Mouse (Mus musculus): ENCODE results near the gene Mrgpre. TPM values are rescaled to one million over a fixed set of nuclear protein-coding genes. Genes with fewer than 3 reads are reported as not detected.

Mrgpre gene
- polyA plus RNA-seq, 1 experiment from 2014 or later: 1.4 TPM

DNA sequence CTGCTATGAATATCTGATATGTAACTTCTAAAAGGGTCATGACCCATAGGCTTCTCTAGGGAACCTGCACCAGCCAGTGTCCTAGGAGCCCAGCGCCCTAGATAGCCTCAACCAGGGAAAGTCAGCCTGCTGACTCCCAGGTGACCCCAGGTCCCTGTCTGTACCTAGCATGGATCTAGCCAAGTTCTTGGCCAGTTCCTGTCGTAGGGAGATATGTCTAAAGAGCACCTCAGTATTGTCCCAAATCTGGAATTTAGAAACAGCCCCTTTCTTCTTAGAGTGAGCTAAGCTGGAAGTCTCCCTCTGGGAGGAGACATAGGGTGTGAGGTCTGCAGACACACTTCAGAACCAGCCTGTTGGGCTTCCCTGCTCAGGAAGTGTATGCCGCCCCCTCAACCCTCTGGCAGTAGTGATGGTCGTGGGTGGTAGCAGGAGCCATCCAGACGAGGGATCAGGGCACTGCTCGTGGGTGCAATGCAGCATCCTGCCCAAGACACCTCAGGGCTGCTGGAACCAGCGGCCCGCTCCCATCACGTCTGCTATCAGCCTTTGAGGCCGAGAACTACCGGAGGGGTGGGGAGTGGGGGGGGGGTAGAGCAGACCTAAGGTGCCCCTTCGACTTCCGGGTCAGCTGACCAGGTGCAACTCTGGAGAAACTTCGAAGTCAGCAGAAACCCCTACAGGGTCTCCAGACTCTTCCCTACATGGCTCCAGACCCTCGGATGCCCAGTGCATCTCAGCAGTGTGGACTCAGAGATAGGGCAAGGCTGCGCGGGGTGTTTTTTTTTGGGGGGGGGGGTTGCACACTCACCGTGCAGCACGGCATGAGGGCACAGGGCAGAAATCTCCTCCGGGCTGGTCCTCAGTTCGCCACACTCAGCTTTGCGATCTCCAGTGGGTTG, 27.9 kb downstream of the Mrgpre start, which contains the start of gene Osbpl5:
TSS of gene Osbpl5 (minus strand) at position 861 of the 902 bp plus-strand sequence.
- Histone ChIP-seq H3K9me3 (replicated peaks; ENCODE audit: control insufficient read depth, low read length) (no peaks in the 10 kb centered on the region), H3K9ac (replicated peaks; ENCODE audit: low read length) (peak within 1 kb of the TSS; percentile 47), H3K4me3 (ENCODE audit: low read depth, low read length) (peak within 1 kb of the TSS; percentile 29), H3K4me2 (ENCODE audit: low read depth, low read length) (peak within 1 kb of the TSS; percentile 70), H3K27ac (replicated peaks; ENCODE audit: low read depth, low read length) (no peak within 1 kb of the TSS), H3K4me1 (ENCODE audit: control insufficient read depth, insufficient read depth, low read length) (no peaks in the 10 kb centered on the region; the same call in 1 of the 2 replicates), H3K36me3 (replicated peaks; ENCODE audit: control insufficient read depth, insufficient read depth, low read depth, low read length) (no peaks in the 10 kb centered on the region), H3K27me3 (ENCODE audit: control insufficient read depth, insufficient read depth, low read length) (peaks cover 5% of the 10 kb centered on the region; the same call in 1 of the 2 replicates)
- 27% methylated on average over 22 of the region's 22 CpGs for WGBS
- DNase-seq (ENCODE audit: low spot score) (no peak), ATAC-seq (replicated peaks; ENCODE audit: insufficient number of reproducible peaks, low FRiP score, low TSS enrichment, low read depth) (no peak)

DNA sequence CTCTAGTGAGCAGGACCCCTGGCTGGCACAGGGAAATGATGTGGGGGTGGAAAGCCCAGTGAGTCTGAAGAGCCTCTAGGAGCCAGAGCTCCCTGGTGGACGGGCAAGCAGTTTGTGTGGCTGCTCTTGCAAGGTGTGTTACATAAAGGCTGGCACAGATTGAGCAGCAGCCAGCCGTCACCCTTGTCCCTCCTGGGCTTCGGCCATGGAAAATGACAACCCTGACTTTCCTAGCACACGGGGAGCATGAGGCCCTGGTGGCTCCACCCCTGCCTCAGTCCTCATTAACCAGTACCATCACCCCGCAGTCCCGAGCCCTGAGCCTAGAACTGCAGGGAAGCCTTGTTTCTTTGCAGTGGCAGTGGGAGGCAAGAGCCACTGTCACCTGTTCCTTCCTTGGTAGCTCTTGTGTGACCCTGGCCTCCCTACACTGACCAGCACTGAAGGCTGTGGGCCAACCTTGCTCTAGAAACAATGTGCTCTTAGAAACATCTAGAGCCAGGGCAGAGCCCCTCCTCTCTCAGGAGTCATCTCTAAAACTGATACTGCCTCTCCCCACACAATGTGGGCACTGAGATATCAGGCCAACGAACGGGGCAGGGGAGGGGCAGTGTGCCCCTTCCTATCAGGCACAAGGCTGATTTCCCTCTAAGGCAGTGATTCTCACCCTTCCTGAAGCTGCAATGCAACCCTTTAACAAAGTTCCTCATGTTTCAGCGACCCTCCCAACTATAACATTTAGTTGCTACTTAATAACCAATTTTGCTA, 28.8 kb downstream of the Mrgpre start:
- peaks cover 5% of the 10 kb centered on the region; the same call in 1 of the 2 replicates for H3K27me3 ChIP-seq (ENCODE audit: control insufficient read depth, insufficient read depth, low read length)
- no peaks in the 10 kb centered on the region for H3K9me3 ChIP-seq (replicated peaks; ENCODE audit: control insufficient read depth, low read length)

DNA sequence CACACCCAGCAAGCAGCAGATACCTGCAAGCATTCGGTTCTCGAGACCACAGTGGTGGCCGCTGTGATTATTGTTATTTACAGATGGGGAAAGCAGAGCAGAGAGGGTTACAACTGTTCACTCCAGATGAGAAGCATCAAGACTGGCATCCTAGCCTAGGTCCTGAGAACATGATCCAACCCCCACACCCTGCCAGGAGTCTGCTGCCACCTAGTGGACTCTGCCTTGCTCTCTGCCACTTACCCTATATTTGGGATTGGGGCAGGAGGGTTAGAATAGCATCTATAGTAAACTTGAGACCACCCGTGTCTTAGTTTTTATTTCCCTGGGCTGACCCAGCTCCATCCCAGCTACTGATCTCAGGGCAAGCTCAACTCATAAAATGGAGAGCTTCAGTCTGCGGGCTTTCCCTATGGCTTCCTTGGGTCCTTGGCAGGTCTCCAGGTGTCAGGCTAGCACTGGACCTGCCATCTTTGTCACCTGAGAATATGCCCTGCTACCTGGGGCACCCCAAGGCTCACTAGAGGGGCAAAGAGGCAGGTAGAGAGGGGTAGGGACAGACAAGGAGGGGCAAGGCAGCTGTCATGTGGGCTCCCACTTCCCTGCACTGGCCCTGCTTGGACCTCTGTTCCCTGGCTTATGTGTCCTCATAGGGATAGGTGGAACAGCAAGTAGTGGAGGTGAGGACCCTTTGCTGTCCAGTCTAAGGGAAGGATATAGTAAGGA, 30.1 kb downstream of the Mrgpre start:
- DNase-seq (ENCODE audit: low spot score): peak; percentile 79
- H3K27ac ChIP-seq (replicated peaks; ENCODE audit: low read depth, low read length): no peak overlapping the region
- 50% methylated on average over 5 of the region's 5 CpGs for WGBS
- no peaks in the 10 kb centered on the region; the same call in 1 of the 2 replicates for H3K4me1 ChIP-seq (ENCODE audit: control insufficient read depth, insufficient read depth, low read length)
- peaks cover 5% of the 10 kb centered on the region; the same call in 1 of the 2 replicates for H3K27me3 ChIP-seq (ENCODE audit: control insufficient read depth, insufficient read depth, low read length)
- H3K4me3 ChIP-seq (ENCODE audit: low read depth, low read length): no peak overlapping the region
- no peaks in the 10 kb centered on the region for H3K36me3 ChIP-seq (replicated peaks; ENCODE audit: control insufficient read depth, insufficient read depth, low read depth, low read length)
- no peak for ATAC-seq (replicated peaks; ENCODE audit: insufficient number of reproducible peaks, low FRiP score, low TSS enrichment, low read depth)
- H3K4me2 ChIP-seq (ENCODE audit: low read depth, low read length): no peak overlapping the region
- H3K9ac ChIP-seq (replicated peaks; ENCODE audit: low read length): no peak overlapping the region
- H3K9me3 ChIP-seq (replicated peaks; ENCODE audit: control insufficient read depth, low read length): no peaks in the 10 kb centered on the region

More for the DNA sequence above, 28.8 kb downstream of the Mrgpre start:
- H3K9ac ChIP-seq (replicated peaks; ENCODE audit: low read length): no peak overlapping the region
- H3K4me1 ChIP-seq (ENCODE audit: control insufficient read depth, insufficient read depth, low read length): no peaks in the 10 kb centered on the region; the same call in 1 of the 2 replicates
- no peaks in the 10 kb centered on the region for H3K36me3 ChIP-seq (replicated peaks; ENCODE audit: control insufficient read depth, insufficient read depth, low read depth, low read length)
- WGBS: 74% methylated on average over 9 of the region's 9 CpGs
- H3K4me2 ChIP-seq (ENCODE audit: low read depth, low read length): no peak overlapping the region
- no peak for ATAC-seq (replicated peaks; ENCODE audit: insufficient number of reproducible peaks, low FRiP score, low TSS enrichment, low read depth)
- H3K4me3 ChIP-seq (ENCODE audit: low read depth, low read length): no peak overlapping the region
- no peak for DNase-seq (ENCODE audit: low spot score)
- no peak overlapping the region for H3K27ac ChIP-seq (replicated peaks; ENCODE audit: low read depth, low read length)

DNA sequence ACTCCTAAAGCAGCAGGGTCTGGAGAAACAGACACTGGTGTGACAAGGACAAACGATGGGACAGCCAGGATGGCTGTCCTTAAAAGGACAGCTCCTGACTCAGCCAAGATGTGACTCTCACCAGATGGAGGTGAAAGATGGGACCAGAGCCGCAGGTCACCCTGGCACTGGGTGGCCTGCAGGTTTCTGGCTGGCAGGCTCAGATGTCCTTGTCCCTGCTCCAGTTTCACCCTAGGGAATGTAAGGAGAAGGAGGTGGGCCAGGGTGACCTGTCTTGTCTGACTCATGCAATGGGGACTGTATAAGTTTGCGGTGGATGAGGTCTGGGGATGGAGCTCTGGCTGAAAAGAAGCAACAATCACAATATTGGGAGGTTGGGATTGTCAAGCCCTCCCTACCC, 31.7 kb downstream of the Mrgpre start:
- Histone ChIP-seq H3K4me3 (ENCODE audit: low read depth, low read length) (no peak overlapping the region), H3K4me1 (ENCODE audit: control insufficient read depth, insufficient read depth, low read length) (no peaks in the 10 kb centered on the region; the same call in 1 of the 2 replicates), H3K27ac (replicated peaks; ENCODE audit: low read depth, low read length) (no peak overlapping the region), H3K27me3 (ENCODE audit: control insufficient read depth, insufficient read depth, low read length) (peaks cover 5% of the 10 kb centered on the region; the same call in 1 of the 2 replicates), H3K9ac (replicated peaks; ENCODE audit: low read length) (no peak overlapping the region), H3K9me3 (replicated peaks; ENCODE audit: control insufficient read depth, low read length) (no peaks in the 10 kb centered on the region), H3K4me2 (ENCODE audit: low read depth, low read length) (no peak overlapping the region), H3K36me3 (replicated peaks; ENCODE audit: control insufficient read depth, insufficient read depth, low read depth, low read length) (no peaks in the 10 kb centered on the region)
- DNase-seq (ENCODE audit: low spot score) (no peak), ATAC-seq (replicated peaks; ENCODE audit: insufficient number of reproducible peaks, low FRiP score, low TSS enrichment, low read depth) (no peak)
- WGBS: 80% methylated on average over 3 of the region's 3 CpGs

DNA sequence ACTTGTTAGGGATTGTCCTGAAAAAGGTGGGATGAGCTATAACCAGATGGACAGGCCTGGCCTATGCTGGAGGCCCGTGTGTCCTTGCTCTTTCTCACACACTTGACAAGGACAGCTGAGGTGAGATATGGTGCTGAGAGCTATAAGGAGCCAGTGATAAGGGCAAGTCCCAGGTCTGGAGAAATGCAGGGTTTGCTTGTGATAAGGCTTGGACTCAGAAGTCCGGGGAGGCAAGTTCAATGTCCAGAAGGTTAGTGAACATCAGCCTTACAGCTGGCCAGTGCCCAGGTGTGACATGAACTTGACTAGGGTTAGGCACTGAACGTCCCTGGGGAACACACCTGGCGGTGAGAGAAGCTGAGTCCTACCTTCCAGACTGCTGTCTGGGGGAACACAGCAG, 32.2 kb downstream of the Mrgpre start:
- H3K4me2 ChIP-seq (ENCODE audit: low read depth, low read length): no peak overlapping the region
- no peak overlapping the region for H3K9ac ChIP-seq (replicated peaks; ENCODE audit: low read length)
- H3K4me3 ChIP-seq (ENCODE audit: low read depth, low read length): no peak overlapping the region
- ATAC-seq (replicated peaks; ENCODE audit: insufficient number of reproducible peaks, low FRiP score, low TSS enrichment, low read depth) (no peak), DNase-seq (ENCODE audit: low spot score) (no peak)
- H3K36me3 ChIP-seq (replicated peaks; ENCODE audit: control insufficient read depth, insufficient read depth, low read depth, low read length): no peaks in the 10 kb centered on the region
- WGBS: 61% methylated on average over 4 of the region's 4 CpGs
- no peak overlapping the region for H3K27ac ChIP-seq (replicated peaks; ENCODE audit: low read depth, low read length)
- peaks cover 5% of the 10 kb centered on the region; the same call in 1 of the 2 replicates for H3K27me3 ChIP-seq (ENCODE audit: control insufficient read depth, insufficient read depth, low read length)
- no peaks in the 10 kb centered on the region; the same call in 1 of the 2 replicates for H3K4me1 ChIP-seq (ENCODE audit: control insufficient read depth, insufficient read depth, low read length)
- no peaks in the 10 kb centered on the region for H3K9me3 ChIP-seq (replicated peaks; ENCODE audit: control insufficient read depth, low read length)

DNA sequence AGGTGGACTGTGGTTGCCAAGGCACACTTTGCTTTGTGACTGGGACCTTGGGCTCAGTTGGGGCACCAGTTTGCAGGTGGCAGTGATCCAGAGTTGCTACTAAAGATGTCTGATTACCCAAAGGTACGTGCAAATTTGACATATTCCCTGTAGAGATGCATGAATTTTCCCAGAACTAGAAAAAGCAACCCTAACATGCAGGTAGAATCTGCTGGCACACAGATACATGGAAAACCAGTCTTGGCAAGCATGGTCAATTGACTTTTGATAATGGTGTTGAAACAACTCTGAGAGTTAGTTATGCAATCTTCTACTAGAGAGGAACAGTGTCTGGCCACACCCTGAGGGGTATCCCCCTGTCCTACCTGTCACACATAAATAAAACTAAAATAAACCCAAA, 32.9 kb downstream of the Mrgpre start:
- Histone ChIP-seq H3K36me3 (replicated peaks; ENCODE audit: control insufficient read depth, insufficient read depth, low read depth, low read length) (no peaks in the 10 kb centered on the region), H3K4me2 (ENCODE audit: low read depth, low read length) (no peak overlapping the region), H3K9me3 (replicated peaks; ENCODE audit: control insufficient read depth, low read length) (no peaks in the 10 kb centered on the region), H3K4me1 (ENCODE audit: control insufficient read depth, insufficient read depth, low read length) (no peaks in the 10 kb centered on the region), H3K9ac (replicated peaks; ENCODE audit: low read length) (no peak overlapping the region), H3K27me3 (ENCODE audit: control insufficient read depth, insufficient read depth, low read length) (peaks cover 5% of the 10 kb centered on the region; the same call in 1 of the 2 replicates), H3K4me3 (ENCODE audit: low read depth, low read length) (no peak overlapping the region), H3K27ac (replicated peaks; ENCODE audit: low read depth, low read length) (no peak overlapping the region)
- ATAC-seq (replicated peaks; ENCODE audit: insufficient number of reproducible peaks, low FRiP score, low TSS enrichment, low read depth): no peak
- DNase-seq (ENCODE audit: low spot score): no peak
- 75% methylated on average over 1 of the region's 1 CpGs for WGBS

DNA sequence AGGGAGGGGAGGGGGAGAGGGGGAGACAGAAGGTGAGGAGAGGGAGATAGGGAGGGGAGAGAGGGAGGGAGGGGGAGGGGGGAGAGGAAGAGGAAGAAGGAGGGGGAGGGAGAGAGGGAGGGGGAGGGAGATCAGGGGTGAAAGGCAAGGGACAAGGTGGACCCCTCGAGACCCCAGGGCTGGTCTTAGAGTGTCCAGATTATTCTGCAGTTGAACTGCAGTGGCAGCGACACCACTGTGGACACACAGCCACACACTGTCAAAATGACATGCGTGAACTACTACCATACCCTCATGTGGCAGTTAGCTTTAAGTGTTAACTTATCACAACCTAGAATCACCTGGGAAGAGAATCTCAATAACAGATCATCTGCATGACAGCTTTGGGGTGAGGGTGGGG, 35.3 kb downstream of the Mrgpre start:
- no peaks in the 10 kb centered on the region for H3K36me3 ChIP-seq (replicated peaks; ENCODE audit: control insufficient read depth, insufficient read depth, low read depth, low read length)
- H3K4me3 ChIP-seq (ENCODE audit: low read depth, low read length): no peak overlapping the region
- no peaks in the 10 kb centered on the region for H3K27me3 ChIP-seq (ENCODE audit: control insufficient read depth, insufficient read depth, low read length)
- ATAC-seq (replicated peaks; ENCODE audit: insufficient number of reproducible peaks, low FRiP score, low TSS enrichment, low read depth) (no peak; the same call in 1 of the 2 replicates), DNase-seq (ENCODE audit: low spot score) (no peak)
- no peak overlapping the region for H3K4me2 ChIP-seq (ENCODE audit: low read depth, low read length)
- no peaks in the 10 kb centered on the region for H3K4me1 ChIP-seq (ENCODE audit: control insufficient read depth, insufficient read depth, low read length)
- H3K9me3 ChIP-seq (replicated peaks; ENCODE audit: control insufficient read depth, low read length): no peaks in the 10 kb centered on the region
- H3K9ac ChIP-seq (replicated peaks; ENCODE audit: low read length): no peak overlapping the region
- no peak overlapping the region for H3K27ac ChIP-seq (replicated peaks; ENCODE audit: low read depth, low read length)
- whole genome bisulfite sequencing: 69% methylated on average over 3 of the region's 3 CpGs
